Mouse (Mus musculus) C2C12 (cell line): ENCODE results near the gene Spry2. TPM values are rescaled to one million over a fixed set of nuclear protein-coding genes. Genes with fewer than 3 reads are reported as not detected.

ENCODE experiments used
- H3K27me3 ChIP-seq: one replicate; pipeline ENCODE4 v1.6.1; 2011; ENCODE audit not compliant: control insufficient read depth, insufficient read depth, insufficient read length
- H3K36me3 ChIP-seq: one replicate; pipeline ENCODE4 v1.6.1; 2011; ENCODE audit not compliant: control insufficient read depth, insufficient read depth
- H3K4me3 ChIP-seq: one replicate; pipeline ENCODE4 v1.5.1; 2011; ENCODE audit warnings: mild to moderate bottlenecking, control low read depth; ENCODE audit not compliant: poor library complexity, insufficient read depth, severe bottlenecking
- H3K79me2 ChIP-seq: one replicate; pipeline ENCODE4 v1.6.1; 2011; ENCODE audit not compliant: control insufficient read depth, insufficient read depth
- H3K79me3 ChIP-seq: one replicate; pipeline ENCODE4 v1.6.1; 2011; ENCODE audit warnings: low read depth, control low read depth
- H3ac ChIP-seq: one replicate; pipeline ENCODE3; 2011; ENCODE audit warnings: low read depth; ENCODE audit not compliant: control insufficient read depth, insufficient read length
- CEBPB ChIP-seq: IDR thresholded peaks from one replicate; pipeline ENCODE4 v1.6.1; 2011; ENCODE audit warnings: low read depth, mild to moderate bottlenecking, control low read depth, moderate library complexity
- CTCF ChIP-seq: IDR thresholded peaks from one replicate; pipeline ENCODE4 v1.5.1; 2011; ENCODE audit not compliant: control insufficient read depth, insufficient read depth, insufficient read length
- FOSL1 ChIP-seq: IDR thresholded peaks from one replicate; pipeline ENCODE4 v1.8.0; 2011; ENCODE audit warnings: mild to moderate bottlenecking, low read length; ENCODE audit not compliant: poor library complexity, insufficient read depth, severe bottlenecking
- MAX ChIP-seq: IDR thresholded peaks from one replicate; pipeline ENCODE4 v1.6.1; 2011; ENCODE audit warnings: mild to moderate bottlenecking, control low read depth
- MYOD1 ChIP-seq: IDR thresholded peaks from one replicate; pipeline ENCODE4 v1.6.1; 2011; ENCODE audit warnings: low read depth; ENCODE audit not compliant: control insufficient read depth, insufficient read length
- MYOG ChIP-seq: IDR thresholded peaks from one replicate; pipeline ENCODE4 v1.6.1; 2011; ENCODE audit not compliant: control insufficient read depth, insufficient read length; ENCODE audit errors: extremely low read depth
- USF1 ChIP-seq: IDR thresholded peaks from one replicate; pipeline ENCODE4 v1.6.1; 2011; ENCODE audit warnings: low read depth, mild to moderate bottlenecking, control low read depth, moderate library complexity
- polyA plus RNA-seq: library from polyadenylated mRNA; unstranded; fragments of >200 nt; fragmentation: generic; extraction: Trizol; gene quantifications from one replicate; pipeline ENCODE4 v1.2.1, GENCODE M21; 2012; ENCODE audit warnings: missing spikeins

The Spry2 gene
- polyA plus RNA-seq, 1 experiment, result 51.8 TPM

GRCm38 (mm10) chr14:105886643-105887374 is 9.8 kb downstream of the Spry2 start:
- TF ChIP-seq MYOG (no peak), USF1 (no peak)
- H3K36me3 ChIP-seq, result peaks cover 26% of the 10 kb centered on the region
- H3ac ChIP-seq, result no peak overlapping the region
- H3K27me3 ChIP-seq, result no peaks in the 10 kb centered on the region
- peaks cover 20% of the 10 kb centered on the region for H3K79me2 ChIP-seq
- H3K79me3 ChIP-seq, result peaks cover 13% of the 10 kb centered on the region
- H3K4me3 ChIP-seq, result no peak overlapping the region

GRCm38 (mm10) chr14:105885249-105885648 is 11.4 kb downstream of the Spry2 start:
- peaks cover 5% of the 10 kb centered on the region for H3K79me2 ChIP-seq
- H3K36me3 ChIP-seq, result peaks cover 12% of the 10 kb centered on the region

GRCm38 (mm10) chr14:105883215-105883614 is 13.4 kb downstream of the Spry2 start:
- no peak for TF ChIP-seq USF1
- TF ChIP-seq MYOD1, result no peak
- no peak for TF ChIP-seq CEBPB
- no peak for TF ChIP-seq CTCF
- TF ChIP-seq FOSL1, result no peak
- no peak for TF ChIP-seq MAX
- TF ChIP-seq MYOG, result no peak
- Histone ChIP-seq H3K4me3 (no peak overlapping the region), H3K79me2 (no peaks in the 10 kb centered on the region), H3K79me3 (no peaks in the 10 kb centered on the region), H3ac (no peak overlapping the region), H3K36me3 (no peaks in the 10 kb centered on the region), H3K27me3 (no peaks in the 10 kb centered on the region)

More at GRCm38 (mm10) chr14:105885249-105885648, 11.4 kb downstream of the Spry2 start:
- Histone ChIP-seq H3K79me3 (peaks cover 2% of the 10 kb centered on the region), H3ac (no peak overlapping the region), H3K4me3 (no peak overlapping the region), H3K27me3 (no peaks in the 10 kb centered on the region)
- TF ChIP-seq MYOD1 (no peak), FOSL1 (no peak), CTCF (no peak), CEBPB (no peak), MYOG (no peak), USF1 (no peak), MAX (no peak)

GRCm38 (mm10) chr14:105878359-105878758 is 18.3 kb downstream of the Spry2 start:
- Histone ChIP-seq H3K27me3 (no peaks in the 10 kb centered on the region), H3K79me3 (no peaks in the 10 kb centered on the region), H3K4me3 (no peak overlapping the region), H3K79me2 (no peaks in the 10 kb centered on the region), H3ac (no peak overlapping the region), H3K36me3 (no peaks in the 10 kb centered on the region)
- TF ChIP-seq CEBPB (no peak), MYOG (no peak), CTCF (no peak), USF1 (no peak)

GRCm38 (mm10) chr14:105876375-105876774 is 20.2 kb downstream of the Spry2 start:
- no peak overlapping the region for H3ac ChIP-seq
- no peak overlapping the region for H3K4me3 ChIP-seq
- no peaks in the 10 kb centered on the region for H3K79me3 ChIP-seq
- no peaks in the 10 kb centered on the region for H3K36me3 ChIP-seq
- H3K79me2 ChIP-seq, result no peaks in the 10 kb centered on the region
- no peaks in the 10 kb centered on the region for H3K27me3 ChIP-seq
- TF ChIP-seq CEBPB (no peak), CTCF (no peak), MAX (no peak), MYOD1 (no peak), USF1 (no peak), MYOG (no peak), FOSL1 (no peak)

- TF ChIP-seq MYOG (no peak), MAX (no peak), FOSL1 (no peak), CEBPB (no peak), MYOD1 (no peak), CTCF (no peak), USF1 (no peak)
- H3K79me2 ChIP-seq, result no peaks in the 10 kb centered on the region
- H3K36me3 ChIP-seq, result no peaks in the 10 kb centered on the region
- no peak overlapping the region for H3K4me3 ChIP-seq
- H3K27me3 ChIP-seq, result no peaks in the 10 kb centered on the region
- H3ac ChIP-seq, result no peak overlapping the region
- H3K79me3 ChIP-seq, result no peaks in the 10 kb centered on the region
Observed at GRCm38 (mm10) chr14:105870370-105870936, 26.2 kb downstream of the Spry2 start.
